In genomic region chr1:135728631-135729366, GRCm38 (mm10) we compare ENCODE assay signal across 8 mouse cellular contexts. TPM values are rescaled to one million over a fixed set of nuclear protein-coding genes. Genes with fewer than 3 reads are reported as not detected.
A peak's percentile ranks its signal among the peaks of the same experiment; 100 is the strongest.
DNase-seq lines count a peak whose midpoint lies in the region; ATAC-seq and TF ChIP-seq lines count a peak whose summit lies in the region.

No protein-coding gene starts in this region.

- TF ChIP-seq CTCF in CH12.LX (conservative IDR thresholded peaks at IDR 0.05 in 1 of 2, IDR thresholded peaks at IDR 0.05 in 1 of 2; ENCODE audit: low read depth in 2 of 2, low read length in 2 of 2): no peak

- H3K27me3 ChIP-seq in CH12.LX (replicated peaks): no peaks in the 10 kb centered on the region
- H3K27me3 ChIP-seq in forebrain, embryonic 10.5 days (ENCODE audit: poor library complexity, severe bottlenecking): peaks cover 24% of the 10 kb centered on the region
- H3K27me3 ChIP-seq in heart, embryonic 15.5 days: no peaks in the 10 kb centered on the region
- no peaks in the 10 kb centered on the region for H3K27me3 ChIP-seq in liver, embryonic 15.5 days
- H3K27me3 ChIP-seq in neural tube, embryonic 11.5 days (ENCODE audit: control insufficient read depth, insufficient read depth, low read length): no peaks in the 10 kb centered on the region
- no peaks in the 10 kb centered on the region for H3K27me3 ChIP-seq in stomach, embryonic 16.5 days (ENCODE audit: control insufficient read depth, insufficient read depth, low read length)

- peak; percentile 94 for DNase-seq in CH12.LX (ENCODE audit: extremely low read depth)
- DNase-seq in c-Kit-negative CD71-positive TER-119-positive erythroid progenitor cells, embryonic 14.5 days (ENCODE audit: low read depth, low spot score): peak; percentile 71
- DNase-seq in forebrain, embryonic 10.5 days (ENCODE audit: extremely low spot score, low spot score): peak; percentile 85
- peak; percentile 91 for DNase-seq in kidney, postnatal 14 days
- peak; percentile 87 for DNase-seq in neural tube, embryonic 11.5 days (ENCODE audit: low spot score)

- in situ Hi-C loops in CH12.LX (cut with MboI; ENCODE audit: low pct_ligation_motif_present, low pct_unique_long_range_greater_than_20kb, low sequenced_read_pairs): no loop called here

- peaks cover 0 to 19% of the 10 kb centered on the region in 2 experiments for H3K36me3 ChIP-seq in CH12.LX (replicated peaks in 1 of 2; ENCODE audit: control insufficient read depth in 1 of 2, insufficient read depth in 1 of 2, low read length in 1 of 2)
- H3K36me3 ChIP-seq in forebrain, embryonic 10.5 days (replicated peaks): no peaks in the 10 kb centered on the region
- no peaks in the 10 kb centered on the region for H3K36me3 ChIP-seq in heart, embryonic 15.5 days
- H3K36me3 ChIP-seq in liver, embryonic 15.5 days (replicated peaks): no peaks in the 10 kb centered on the region
- H3K36me3 ChIP-seq in neural tube, embryonic 11.5 days (ENCODE audit: control insufficient read depth, insufficient read depth, low read length): no peaks in the 10 kb centered on the region
- H3K36me3 ChIP-seq in stomach, embryonic 16.5 days (ENCODE audit: control insufficient read depth, insufficient read depth, low read length): no peaks in the 10 kb centered on the region

- TF ChIP-seq RAD21 in CH12.LX (IDR thresholded peaks at IDR 0.05; ENCODE audit: low read depth, low read length): no peak

- H3K27ac ChIP-seq in CH12.LX (ENCODE audit: insufficient read depth, low read depth): no peak overlapping the region
- peak overlapping the region; percentile 87 for H3K27ac ChIP-seq in forebrain, embryonic 10.5 days
- H3K27ac ChIP-seq in heart, embryonic 15.5 days: peak overlapping the region; percentile 93
- peak overlapping the region; percentile 84 for H3K27ac ChIP-seq in liver, embryonic 15.5 days (replicated peaks)
- peak overlapping the region; percentile 21; the same call in 1 of the 2 replicates for H3K27ac ChIP-seq in neural tube, embryonic 11.5 days (ENCODE audit: low read depth, low read length)
- H3K27ac ChIP-seq in stomach, embryonic 16.5 days (ENCODE audit: low read length): peak overlapping the region; percentile 96

- no peaks in the 10 kb centered on the region for H3K79me2 ChIP-seq in CH12.LX (replicated peaks; ENCODE audit: control insufficient read depth, extremely low read depth, insufficient read depth, poor library complexity, severe bottlenecking)

- no peaks in the 10 kb centered on the region for H3K9me3 ChIP-seq in CH12.LX (replicated peaks; ENCODE audit: low read length)
- no peaks in the 10 kb centered on the region for H3K9me3 ChIP-seq in forebrain, embryonic 10.5 days
- no peaks in the 10 kb centered on the region for H3K9me3 ChIP-seq in heart, embryonic 15.5 days (replicated peaks)
- H3K9me3 ChIP-seq in liver, embryonic 15.5 days (replicated peaks): no peaks in the 10 kb centered on the region
- no peaks in the 10 kb centered on the region for H3K9me3 ChIP-seq in neural tube, embryonic 11.5 days (ENCODE audit: control insufficient read depth, low read length)
- H3K9me3 ChIP-seq in stomach, embryonic 16.5 days (replicated peaks; ENCODE audit: control insufficient read depth, low read length): no peaks in the 10 kb centered on the region

- peak; percentile 89 for TF ChIP-seq POLR2A in CH12.LX (IDR thresholded peaks at IDR 0.05; ENCODE audit: low read depth, low read length)

- 2% methylated on average over 35 of the region's 35 CpGs for WGBS in forebrain, embryonic 10.5 days
- 1% methylated on average over 35 of the region's 35 CpGs for WGBS in heart, embryonic 15.5 days
- WGBS in liver, embryonic 15.5 days (ENCODE audit: insufficient replicate concordance): under 1% methylated on average over 35 of the region's 35 CpGs
- WGBS in neural tube, embryonic 11.5 days: 1% methylated on average over 35 of the region's 35 CpGs
- WGBS in stomach, embryonic 16.5 days: 2% methylated on average over 35 of the region's 35 CpGs

- peak overlapping the region; percentile 88 for H3K4me2 ChIP-seq in CH12.LX (ENCODE audit: insufficient read depth, low read depth, poor library complexity, severe bottlenecking)
- peak overlapping the region; percentile 78 for H3K4me2 ChIP-seq in heart, embryonic 15.5 days
- peak overlapping the region; percentile 87 for H3K4me2 ChIP-seq in liver, embryonic 15.5 days
- H3K4me2 ChIP-seq in neural tube, embryonic 11.5 days (ENCODE audit: low read depth): peak overlapping the region; percentile 85
- H3K4me2 ChIP-seq in stomach, embryonic 16.5 days (ENCODE audit: low read depth, low read length): peak overlapping the region; percentile 81

- TF ChIP-seq EP300 in CH12.LX (IDR thresholded peaks at IDR 0.05; ENCODE audit: low read length): no peak; the same call in 1 of the 2 replicates

- dilution Hi-C loops in CH12.LX (cut with MboI; ENCODE audit: extremely low pct_ligation_motif_present, extremely low pct_unique_long_range_greater_than_20kb, low sequenced_read_pairs): no loop called here

- peak overlapping the region; percentile 71 to 87 (median 82) for H3K4me3 ChIP-seq in CH12.LX (replicated peaks in 1 of 3; ENCODE audit: low read depth in 2 of 3, low read length in 2 of 3, poor library complexity in 1 of 3)
- peak overlapping the region; percentile 71 for H3K4me3 ChIP-seq in forebrain, embryonic 10.5 days
- peak overlapping the region; percentile 70 for H3K4me3 ChIP-seq in heart, embryonic 15.5 days
- peak overlapping the region; percentile 78 for H3K4me3 ChIP-seq in liver, embryonic 15.5 days (replicated peaks)
- peak overlapping the region; percentile 55 for H3K4me3 ChIP-seq in neural tube, embryonic 11.5 days (ENCODE audit: low read depth, low read length)
- peak overlapping the region; percentile 75 for H3K4me3 ChIP-seq in stomach, embryonic 16.5 days (replicated peaks; ENCODE audit: low read length)

- peaks cover 4 to 29% of the 10 kb centered on the region in 2 experiments for H3K4me1 ChIP-seq in CH12.LX (ENCODE audit: control insufficient read depth in 1 of 2, insufficient read depth in 2 of 2)
- H3K4me1 ChIP-seq in forebrain, embryonic 10.5 days: peaks cover 58% of the 10 kb centered on the region
- peaks cover 57% of the 10 kb centered on the region for H3K4me1 ChIP-seq in heart, embryonic 15.5 days (replicated peaks)
- peaks cover 64% of the 10 kb centered on the region for H3K4me1 ChIP-seq in liver, embryonic 15.5 days (replicated peaks)
- H3K4me1 ChIP-seq in neural tube, embryonic 11.5 days (ENCODE audit: control insufficient read depth, insufficient read depth, low read length): peaks cover 4% of the 10 kb centered on the region
- peaks cover 37% of the 10 kb centered on the region for H3K4me1 ChIP-seq in stomach, embryonic 16.5 days (ENCODE audit: control insufficient read depth, insufficient read depth, low read length)

- peak; percentile 86 for ATAC-seq in heart, embryonic 15.5 days (replicated peaks; ENCODE audit: insufficient number of reproducible peaks, insufficient read depth, low FRiP score, low read depth)
- ATAC-seq in liver, embryonic 15.5 days (ENCODE audit: insufficient read depth): peak; percentile 90
- peak; percentile 85 for ATAC-seq in neural tube, embryonic 11.5 days (ENCODE audit: insufficient read depth, low FRiP score, low TSS enrichment)
- ATAC-seq in stomach, embryonic 16.5 days (ENCODE audit: insufficient read depth, low FRiP score): peak; percentile 83

- H3K9ac ChIP-seq in CH12.LX (ENCODE audit: insufficient read depth, low read depth): peak overlapping the region; percentile 90
- peak overlapping the region; percentile 80 for H3K9ac ChIP-seq in heart, embryonic 15.5 days
- peak overlapping the region; percentile 84 for H3K9ac ChIP-seq in liver, embryonic 15.5 days
- H3K9ac ChIP-seq in neural tube, embryonic 11.5 days (ENCODE audit: low read length): peak overlapping the region; percentile 72
- H3K9ac ChIP-seq in stomach, embryonic 16.5 days (ENCODE audit: low read length): peak overlapping the region; percentile 92

TF ChIP-seq in CH12.LX, 34 proteins besides CTCF, POLR2A, EP300 and RAD21 (continues in another document):
- TF ChIP-seq RCOR1 (conservative IDR thresholded peaks at IDR 0.05; ENCODE audit: low read depth, low read length): peak; percentile 51; the same call in 1 of the 2 replicates
- 0 out of 2 replicates have a peak, but pooled peaks have one; percentile 54 for TF ChIP-seq UBTF (IDR thresholded peaks at IDR 0.05; ENCODE audit: low read depth, low read length)

RNA-seq across cellular contexts. Expression of gene Csrp1, which starts 8.9 kb away (rescaled TPM):
- 50.7 and 54.3 TPM in 2 replicates for total RNA-seq in CH12.LX (2012; rRNA removed)
- total RNA-seq in CH12.LX (2014; rRNA removed): 44.7 and 49.4 TPM in 2 replicates
- 45.9 and 52.5 TPM in 2 replicates for polyA plus RNA-seq in CH12.LX (2012; ENCODE audit: insufficient read length, low read depth)
- polyA plus RNA-seq in forebrain, embryonic 10.5 days (2016; fragmentation: Nextera tagmentation; extraction: Ambion mirVana): 41.9 and 42.0 TPM in 2 replicates
- polyA plus RNA-seq in heart, embryonic 15.5 days (2015; fragmentation: Nextera tagmentation; extraction: Ambion mirVana): 149 and 169 TPM in 2 replicates
- 32.7 and 33.8 TPM in 2 replicates for polyA plus RNA-seq in liver, embryonic 15.5 days (2015; fragmentation: Nextera tagmentation; extraction: Ambion mirVana)
- 47.5 and 51.1 TPM in 2 replicates for polyA plus RNA-seq in neural tube, embryonic 11.5 days (2014; fragmentation: Nextera tagmentation; extraction: Ambion mirVana)
- 229 and 245 TPM in 2 replicates for polyA plus RNA-seq in stomach, embryonic 16.5 days (2015; fragmentation: Nextera tagmentation; extraction: Ambion mirVana)

RNA-seq across cellular contexts. Expression of gene Phlda3, which starts 37.1 kb away (rescaled TPM):
- 76.8 and 98.1 TPM in 2 replicates for total RNA-seq in CH12.LX (2012; rRNA removed)
- total RNA-seq in CH12.LX (2014; rRNA removed): 45.6 and 49.5 TPM in 2 replicates
- polyA plus RNA-seq in CH12.LX (2012; ENCODE audit: insufficient read length, low read depth): 34.9 and 37.5 TPM in 2 replicates
- 20.2 and 21.4 TPM in 2 replicates for polyA plus RNA-seq in forebrain, embryonic 10.5 days (2016; fragmentation: Nextera tagmentation; extraction: Ambion mirVana)
- polyA plus RNA-seq in heart, embryonic 15.5 days (2015; fragmentation: Nextera tagmentation; extraction: Ambion mirVana): 70.5 and 85.0 TPM in 2 replicates
- 6.2 and 6.7 TPM in 2 replicates for polyA plus RNA-seq in liver, embryonic 15.5 days (2015; fragmentation: Nextera tagmentation; extraction: Ambion mirVana)
- polyA plus RNA-seq in neural tube, embryonic 11.5 days (2014; fragmentation: Nextera tagmentation; extraction: Ambion mirVana): 22.6 and 24.3 TPM in 2 replicates
- polyA plus RNA-seq in stomach, embryonic 16.5 days (2015; fragmentation: Nextera tagmentation; extraction: Ambion mirVana): 77.4 and 80.5 TPM in 2 replicates

RNA-seq across cellular contexts. Expression of gene Tnni1, which starts 50.4 kb away (rescaled TPM):
- total RNA-seq in CH12.LX (2012; rRNA removed) (1.5 and 1.6 TPM in 2 replicates), CH12.LX (2014; rRNA removed) (5.5 and 6.9 TPM in 2 replicates)
- polyA plus RNA-seq in CH12.LX (2012; ENCODE audit: insufficient read length, low read depth): 3.5 and 4.2 TPM in 2 replicates
- polyA plus RNA-seq in forebrain, embryonic 10.5 days (2016; fragmentation: Nextera tagmentation; extraction: Ambion mirVana): 0.55 and 1.3 TPM in 2 replicates
- 3,693 and 4,133 TPM in 2 replicates for polyA plus RNA-seq in heart, embryonic 15.5 days (2015; fragmentation: Nextera tagmentation; extraction: Ambion mirVana)
- polyA plus RNA-seq in liver, embryonic 15.5 days (2015; fragmentation: Nextera tagmentation; extraction: Ambion mirVana): 15.5 and 23.2 TPM in 2 replicates
- polyA plus RNA-seq in neural tube, embryonic 11.5 days (2014; fragmentation: Nextera tagmentation; extraction: Ambion mirVana): 57.6 and 70.7 TPM in 2 replicates
- 6.2 and 84.9 TPM in 2 replicates for polyA plus RNA-seq in stomach, embryonic 16.5 days (2015; fragmentation: Nextera tagmentation; extraction: Ambion mirVana)

Comparison
In these comparisons a context has a peak if more than half of its experiments do, and no peak if none do; other contexts are left out.
1. RNA of gene Tnni1, which starts 50.4 kb away (polyA plus RNA-seq): 3,693 to 4,133 TPM in heart, embryonic 15.5 days; 6.2 to 84.9 TPM in stomach, embryonic 16.5 days, 57.6 to 70.7 TPM in neural tube, embryonic 11.5 days, 15.5 to 23.2 TPM in liver, embryonic 15.5 days, 3.5 to 4.2 TPM in CH12.LX and 0.55 to 1.3 TPM in forebrain, embryonic 10.5 days; every median in the first group is over 10 times any median in the second.
2. Peak in every context shown above with its lines, with median percentiles within 50 percentile points of each other: DNase-seq, H3K4me2 ChIP-seq, H3K4me3 ChIP-seq, H3K9ac ChIP-seq and ATAC-seq.